Mouse (Mus musculus) hindlimb bud, embryonic 11.5 days (tissue): ENCODE results near the gene Rnf5.

Experiments used
- DNase-seq: peaks from one replicate; pipeline ENCODE4 v3.0.0-alpha.2; 2012; ENCODE audit warnings: low read depth, low spot score; ENCODE audit errors: extremely low spot score

Gene Rnf5

DNA sequence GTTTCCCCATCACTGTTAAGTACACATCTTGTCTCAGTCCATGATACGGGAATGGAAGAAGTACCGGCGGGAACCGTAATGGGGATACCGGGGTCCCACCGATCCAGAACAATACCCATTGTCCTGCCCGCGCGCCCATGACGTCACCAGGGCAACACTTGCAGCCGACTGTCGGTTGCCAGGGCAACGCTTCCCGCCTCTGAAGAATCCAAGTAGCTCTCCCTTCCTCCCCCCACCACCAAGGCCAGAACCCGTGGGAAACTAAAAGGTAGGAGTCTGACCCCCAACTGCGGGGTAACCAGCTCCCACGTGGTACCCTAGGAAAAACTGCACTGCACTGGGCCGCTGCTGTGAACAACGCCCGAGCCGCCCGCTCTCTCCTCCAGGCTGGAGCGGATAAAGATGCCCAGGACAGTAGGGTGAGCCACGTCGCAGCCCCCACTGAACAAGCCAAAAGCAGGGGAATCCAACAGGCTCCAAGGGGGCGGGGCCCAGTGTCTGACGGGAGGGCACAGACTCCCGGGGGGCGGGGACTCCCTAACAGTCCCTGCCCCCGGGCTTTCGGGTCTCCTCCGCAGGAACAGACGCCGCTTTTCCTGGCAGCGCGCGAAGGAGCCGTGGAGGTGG is 16.6 kb downstream of the Rnf5 start:
- no peak for DNase-seq

DNA sequence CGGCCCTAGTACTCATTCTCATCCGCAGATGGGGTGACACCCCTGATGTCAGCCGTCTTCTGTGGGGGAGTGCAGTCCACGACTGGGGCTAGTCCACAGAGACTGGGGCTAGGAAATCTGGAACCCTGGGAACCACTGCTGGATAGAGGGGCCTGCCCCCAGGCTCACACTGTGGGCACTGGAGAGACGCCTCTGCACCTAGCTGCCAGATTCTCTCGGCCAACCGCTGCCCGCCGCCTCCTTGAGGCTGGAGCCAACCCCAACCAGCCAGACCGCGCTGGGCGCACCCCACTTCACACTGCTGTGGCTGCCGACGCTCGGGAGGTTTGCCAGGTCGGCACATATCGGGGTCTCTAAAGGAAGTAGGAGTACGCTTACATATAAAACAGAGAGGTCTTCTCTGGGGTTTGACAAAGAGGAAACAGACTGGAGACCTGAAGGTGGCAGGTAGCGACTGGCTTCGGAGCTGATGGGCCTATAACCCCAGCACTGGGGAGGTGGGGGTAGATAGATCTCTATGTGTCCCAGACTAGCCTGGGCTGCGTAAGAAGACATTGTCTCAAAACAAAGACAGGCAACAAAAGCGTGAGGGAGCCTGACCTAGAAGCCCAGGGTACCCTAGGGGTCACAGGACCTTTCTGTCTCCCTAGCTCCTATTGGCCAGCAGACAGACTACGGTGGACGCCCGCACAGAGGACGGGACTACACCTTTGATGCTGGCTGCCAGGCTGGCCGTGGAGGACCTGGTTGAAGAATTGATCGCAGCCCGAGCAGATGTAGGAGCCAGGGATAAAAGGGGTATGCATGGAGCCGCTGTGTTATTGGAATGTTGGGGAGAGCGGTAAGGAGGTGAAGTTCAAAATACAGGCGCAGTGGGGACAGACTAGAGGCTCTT is 17.4 kb downstream of the Rnf5 start:
- DNase-seq, result no peak

DNA sequence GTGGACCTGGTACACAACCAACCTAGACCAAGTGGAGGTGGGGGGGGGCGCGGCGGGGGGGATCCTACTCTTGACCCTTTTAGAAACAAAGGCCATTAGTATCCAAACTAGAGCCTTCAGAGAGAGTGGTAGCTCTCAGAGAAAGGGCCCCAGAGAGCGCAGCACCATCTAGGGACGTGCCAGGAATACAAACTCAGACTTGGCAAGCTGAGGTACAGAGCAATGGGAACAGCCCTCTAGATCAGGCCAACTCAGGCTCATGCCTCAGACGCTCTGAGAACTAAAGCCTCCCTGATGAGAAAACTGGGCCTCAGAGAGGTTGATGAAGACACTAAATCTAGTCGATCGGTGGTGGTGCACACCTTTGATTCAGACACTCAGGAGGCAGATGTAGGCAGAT is 18.4 kb downstream of the Rnf5 start:
- no peak for DNase-seq

DNA sequence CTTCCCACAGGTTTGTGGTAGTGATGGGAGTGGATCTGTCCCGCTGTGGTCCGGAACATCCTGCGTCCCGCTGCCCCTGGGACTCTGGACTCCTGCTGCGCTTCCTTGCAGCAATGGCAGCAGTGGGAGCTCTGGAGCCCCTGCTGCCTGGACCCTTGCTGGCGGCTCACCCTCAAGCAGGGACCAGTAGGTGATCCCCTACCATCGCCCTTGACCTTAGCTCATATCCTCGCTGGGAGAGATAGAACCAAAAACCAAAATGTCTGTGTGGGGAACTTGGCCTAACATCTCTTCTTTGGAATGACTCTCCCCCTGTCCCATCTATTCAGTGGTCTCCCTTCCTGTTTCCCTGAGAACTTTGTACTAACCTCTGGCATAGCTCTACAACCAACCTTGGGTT is 19.7 kb downstream of the Rnf5 start:
- DNase-seq, result no peak

DNA sequence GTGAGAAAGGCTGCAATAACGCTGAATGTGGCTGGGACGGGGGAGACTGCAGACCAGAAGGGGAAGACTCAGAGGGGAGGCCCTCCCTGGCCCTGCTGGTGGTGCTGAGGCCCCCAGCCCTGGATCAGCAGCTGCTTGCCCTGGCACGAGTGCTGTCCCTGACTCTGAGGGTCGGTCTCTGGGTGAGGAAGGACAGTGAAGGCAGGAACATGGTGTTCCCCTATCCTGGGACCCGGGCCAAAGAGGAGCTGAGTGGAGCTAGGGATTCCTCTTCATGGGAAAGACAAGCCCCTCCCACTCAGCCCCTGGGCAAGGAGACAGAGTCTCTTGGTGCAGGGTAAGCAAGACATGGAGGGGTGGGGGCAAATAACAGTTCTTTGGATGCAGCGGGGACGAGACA is 20.1 kb downstream of the Rnf5 start:
- DNase-seq, result no peak

DNA sequence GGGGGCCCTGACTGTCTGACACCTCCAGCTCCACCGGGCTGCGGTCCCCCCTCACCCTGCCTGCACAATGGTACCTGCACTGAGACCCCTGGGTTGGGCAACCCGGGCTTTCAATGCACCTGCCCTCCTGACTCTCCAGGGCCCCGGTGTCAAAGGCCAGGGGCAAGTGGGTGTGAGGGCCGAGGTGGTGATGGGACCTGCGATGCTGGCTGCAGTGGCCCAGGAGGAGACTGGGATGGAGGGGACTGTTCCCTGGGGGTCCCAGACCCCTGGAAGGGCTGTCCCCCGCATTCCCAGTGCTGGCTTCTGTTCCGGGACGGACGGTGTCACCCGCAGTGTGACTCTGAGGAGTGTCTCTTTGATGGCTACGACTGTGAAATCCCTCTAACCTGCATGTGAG is 21.0 kb downstream of the Rnf5 start:
- no peak for DNase-seq

DNA sequence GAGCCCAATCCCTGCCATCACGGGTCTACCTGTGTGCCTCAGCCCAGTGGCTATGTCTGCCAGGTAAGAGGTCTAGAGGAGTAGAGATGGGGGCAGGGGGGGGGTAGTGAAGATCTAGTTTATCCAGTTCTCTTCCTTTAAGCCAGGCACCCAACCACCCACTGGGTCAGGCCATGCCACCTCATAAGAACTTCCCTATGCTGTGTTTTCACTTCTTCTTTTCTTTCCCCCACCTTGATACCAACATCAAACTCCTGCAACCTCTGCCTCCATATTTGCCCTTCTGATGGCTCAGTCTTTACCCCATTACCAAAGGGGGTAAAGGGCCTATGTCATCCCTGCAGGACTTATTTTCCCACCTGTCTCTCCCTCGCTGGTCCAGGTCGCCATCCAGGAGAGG is 25.4 kb downstream of the Rnf5 start:
- DNase-seq, result no peak

DNA sequence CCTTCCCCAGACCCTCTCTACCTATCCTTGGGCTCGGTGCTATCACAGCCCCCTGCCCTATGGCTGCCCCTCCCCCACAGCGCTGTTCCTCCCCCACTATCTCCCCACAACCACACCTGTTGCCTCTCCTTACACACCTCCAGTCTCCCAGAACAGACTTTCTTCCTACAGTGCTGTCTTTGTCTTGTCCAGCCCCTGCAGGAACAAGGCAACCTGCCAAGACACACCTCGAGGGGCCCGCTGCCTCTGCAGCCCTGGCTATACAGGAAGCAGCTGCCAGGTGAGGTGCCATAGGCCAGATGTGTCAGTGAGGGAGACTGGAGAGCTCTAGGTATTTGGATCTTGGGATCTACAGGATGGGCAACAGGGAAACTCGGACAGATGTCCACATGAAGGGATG is 26.9 kb downstream of the Rnf5 start:
- no peak for DNase-seq

DNA sequence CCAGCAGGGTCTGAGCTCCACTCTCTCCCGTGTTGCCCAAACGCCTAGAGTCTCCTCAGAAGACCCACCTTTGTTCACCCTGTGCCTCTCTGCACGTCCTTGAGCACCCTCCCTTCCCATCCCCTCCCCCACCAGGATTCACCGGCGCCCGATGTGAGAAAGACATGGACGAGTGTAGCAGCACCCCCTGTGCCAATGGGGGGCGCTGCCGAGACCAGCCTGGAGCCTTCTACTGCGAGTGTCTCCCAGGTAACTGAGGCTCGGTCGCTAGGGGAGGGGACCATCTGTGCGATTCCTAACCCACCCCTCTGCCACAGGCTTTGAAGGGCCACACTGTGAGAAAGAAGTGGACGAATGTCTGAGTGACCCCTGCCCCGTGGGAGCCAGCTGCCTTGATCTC is 31.1 kb downstream of the Rnf5 start:
- no peak for DNase-seq

DNA sequence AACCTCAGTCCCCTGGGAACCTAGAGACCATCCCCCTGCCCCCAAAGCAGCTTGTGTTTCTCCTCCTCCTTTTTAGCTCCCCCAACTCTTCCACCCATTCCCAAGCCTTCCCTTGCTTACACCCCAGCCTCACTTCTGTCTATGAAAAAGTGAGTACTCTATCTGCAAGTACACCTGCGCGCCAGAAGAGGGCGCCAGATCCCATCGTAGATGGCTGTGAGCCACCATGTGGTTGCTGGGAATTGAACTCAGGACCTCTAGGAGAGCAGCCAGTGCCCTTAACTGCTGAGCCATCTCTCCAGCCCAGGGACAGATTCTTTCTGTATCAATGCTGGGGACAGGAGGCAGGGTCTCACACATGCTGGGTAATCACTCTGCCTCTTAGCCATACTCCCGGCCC is 31.6 kb downstream of the Rnf5 start:
- no peak for DNase-seq

DNA sequence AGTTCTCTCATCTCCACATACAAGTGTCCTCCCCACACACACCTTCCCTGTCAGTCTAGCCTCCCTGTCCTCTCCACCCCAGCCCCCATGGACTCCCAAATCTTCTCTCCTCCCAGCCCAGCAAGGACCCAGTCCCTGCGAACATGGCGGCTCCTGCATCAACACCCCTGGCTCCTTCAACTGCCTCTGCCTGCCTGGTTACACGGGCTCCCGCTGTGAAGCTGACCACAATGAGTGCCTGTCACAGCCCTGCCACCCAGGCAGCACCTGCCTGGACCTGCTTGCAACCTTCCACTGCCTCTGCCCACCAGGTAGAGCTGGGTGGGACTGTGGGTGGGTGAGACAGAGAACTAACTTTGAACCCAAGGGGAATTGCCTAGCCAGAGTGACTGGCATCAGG is 33.6 kb downstream of the Rnf5 start:
- DNase-seq, result no peak

DNA sequence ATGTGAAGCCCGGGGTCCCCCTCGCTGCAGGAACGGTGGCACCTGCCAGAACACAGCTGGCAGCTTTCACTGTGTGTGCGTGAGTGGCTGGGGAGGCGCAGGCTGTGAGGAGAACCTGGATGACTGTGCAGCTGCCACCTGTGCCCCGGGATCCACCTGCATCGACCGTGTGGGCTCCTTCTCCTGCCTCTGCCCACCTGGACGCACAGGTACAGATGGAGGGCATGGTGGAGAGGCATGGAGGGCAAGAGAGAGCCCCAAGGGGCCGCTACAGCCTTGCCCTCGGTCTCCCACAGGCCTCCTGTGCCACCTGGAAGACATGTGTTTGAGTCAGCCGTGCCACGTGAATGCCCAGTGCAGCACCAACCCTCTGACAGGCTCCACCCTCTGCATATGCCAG is 35.1 kb downstream of the Rnf5 start:
- DNase-seq, result no peak

DNA sequence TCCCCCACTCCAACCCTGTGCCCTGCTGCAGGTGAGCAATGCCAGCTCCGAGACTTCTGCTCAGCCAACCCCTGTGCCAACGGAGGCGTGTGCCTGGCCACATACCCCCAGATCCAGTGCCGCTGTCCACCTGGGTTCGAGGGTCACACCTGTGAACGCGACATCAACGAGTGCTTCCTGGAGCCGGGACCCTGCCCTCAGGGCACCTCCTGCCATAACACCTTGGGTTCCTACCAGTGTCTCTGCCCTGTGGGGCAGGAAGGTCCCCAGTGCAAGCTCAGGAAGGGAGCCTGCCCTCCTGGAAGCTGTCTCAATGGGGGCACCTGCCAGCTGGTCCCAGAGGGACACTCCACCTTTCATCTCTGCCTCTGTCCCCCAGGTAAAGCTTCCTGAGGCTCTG is 36.2 kb downstream of the Rnf5 start:
- no peak for DNase-seq

DNA sequence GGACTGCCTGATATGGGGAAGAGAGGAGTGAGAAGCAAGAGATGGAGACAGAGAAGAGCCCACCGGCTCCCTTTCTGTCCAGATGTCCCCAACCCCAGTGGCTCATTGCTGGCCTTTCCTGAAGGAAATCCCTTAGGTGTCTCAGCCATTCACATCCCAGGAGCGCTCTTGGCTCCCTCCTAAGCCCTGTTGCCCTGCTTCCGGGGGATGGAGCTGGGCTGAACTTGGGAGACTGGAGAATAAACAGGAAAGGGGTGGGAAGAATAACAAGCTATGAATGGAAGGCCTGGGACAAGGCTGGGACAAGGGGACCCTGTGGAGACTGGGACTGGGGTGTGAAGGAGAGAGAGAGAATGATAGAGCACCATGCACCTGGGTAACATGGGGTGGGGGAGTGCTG is 38.7 kb downstream of the Rnf5 start:
- no peak for DNase-seq

DNA sequence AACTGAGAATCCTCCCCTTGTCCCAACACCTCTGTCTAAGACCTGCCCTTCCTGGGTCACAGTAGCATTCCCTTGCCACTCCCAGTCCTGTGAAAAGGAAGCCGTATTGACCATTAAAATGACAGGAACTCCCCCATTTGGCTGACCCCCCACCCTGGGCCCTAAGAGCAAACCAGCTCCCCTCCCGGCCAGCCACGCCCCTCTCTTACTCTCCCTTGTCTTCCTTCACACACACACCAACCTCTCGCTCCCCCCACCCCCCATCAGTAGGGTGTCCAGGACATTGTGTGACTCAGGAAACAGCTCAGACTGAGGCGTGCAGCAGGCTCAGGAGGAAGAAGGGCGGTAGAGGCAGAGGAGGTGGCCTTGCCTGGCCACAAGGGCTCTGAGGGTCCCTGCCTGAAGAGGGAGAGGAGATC is 39.5 kb downstream of the Rnf5 start, which contains the start of gene Notch4:
TSS of gene Notch4 (plus strand) at position 266 of the 419 bp plus-strand sequence.
- no peak for DNase-seq

DNA sequence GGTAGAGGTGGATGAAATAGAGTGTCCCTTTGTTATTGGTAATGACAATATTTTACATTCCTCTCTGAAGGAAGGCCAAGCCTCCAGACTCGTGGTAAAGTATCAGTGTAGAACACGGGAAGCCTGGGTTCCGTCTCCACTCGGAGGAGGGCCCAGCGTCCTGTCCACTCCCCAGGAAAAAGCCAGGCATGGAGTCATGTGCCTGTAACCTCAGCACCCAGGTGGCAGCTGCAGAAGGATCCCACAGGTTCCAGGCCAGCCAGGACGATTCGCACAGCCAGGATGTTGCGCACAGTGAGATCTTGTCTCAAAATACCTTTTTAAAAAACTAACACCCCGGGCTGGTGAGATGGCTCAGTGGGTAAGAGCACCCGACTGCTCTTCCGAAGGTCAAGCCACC is 40.1 kb downstream of the Rnf5 start:
- no peak for DNase-seq

DNA sequence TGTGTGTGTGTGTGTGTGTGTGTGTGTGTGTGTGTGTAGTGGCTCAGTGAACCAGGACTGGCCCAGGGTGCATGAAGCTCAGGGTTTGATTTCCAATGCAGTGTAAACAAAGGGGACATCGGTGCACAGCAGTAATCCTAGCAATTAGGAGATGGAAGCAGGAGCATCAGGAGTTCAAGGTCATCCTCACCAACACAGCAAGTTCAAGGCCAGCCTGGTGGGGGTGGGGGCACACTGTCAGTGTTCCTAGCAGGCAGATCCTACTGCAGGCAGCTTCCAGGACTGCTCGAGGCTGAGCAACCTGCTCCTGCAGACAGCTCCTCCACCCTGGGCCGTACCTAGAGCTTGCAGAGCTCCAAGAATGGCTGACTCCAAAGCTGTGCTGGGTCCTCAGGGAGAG is 40.9 kb downstream of the Rnf5 start:
- no peak for DNase-seq

DNA sequence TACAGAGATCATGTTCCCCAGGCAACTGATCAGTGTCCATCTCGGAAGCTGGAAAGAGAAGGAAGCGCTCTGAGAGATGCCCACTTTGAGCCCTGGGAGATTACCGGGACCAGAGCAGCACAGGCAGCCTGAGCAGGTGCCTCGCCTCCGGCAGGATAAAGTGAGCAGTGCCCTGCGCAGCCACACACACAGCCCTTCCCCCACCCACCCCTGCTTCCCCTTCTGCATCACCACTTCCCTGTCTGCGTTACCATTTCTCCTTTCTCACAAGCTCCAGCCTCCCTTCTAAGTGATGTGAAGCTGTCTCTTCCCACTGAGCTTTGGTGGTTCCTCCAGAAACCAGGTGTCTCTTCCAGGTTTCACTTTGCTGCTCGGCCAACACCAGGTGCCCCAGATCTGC is 42.3 kb downstream of the Rnf5 start:
- DNase-seq, result no peak

DNA sequence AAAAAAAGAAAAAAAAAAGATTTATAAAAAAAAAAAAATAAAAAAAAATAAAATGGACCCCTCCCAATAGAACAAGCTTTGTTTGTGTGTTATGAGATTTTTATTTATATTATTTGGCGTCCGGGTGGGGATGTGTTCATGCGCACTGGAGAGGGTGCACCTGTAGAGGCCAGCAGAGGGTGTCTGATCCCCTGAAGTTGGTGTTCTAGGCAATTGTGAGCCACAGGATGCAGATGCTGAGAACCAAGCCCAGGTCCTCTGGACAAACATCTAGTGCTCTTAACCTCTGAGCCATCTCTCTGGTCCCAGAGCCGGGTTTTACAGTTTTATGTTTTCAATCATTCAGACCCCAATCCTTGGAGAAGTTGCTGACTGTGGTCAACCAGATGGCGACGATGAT is 43.1 kb downstream of the Rnf5 start:
- no peak for DNase-seq

DNA sequence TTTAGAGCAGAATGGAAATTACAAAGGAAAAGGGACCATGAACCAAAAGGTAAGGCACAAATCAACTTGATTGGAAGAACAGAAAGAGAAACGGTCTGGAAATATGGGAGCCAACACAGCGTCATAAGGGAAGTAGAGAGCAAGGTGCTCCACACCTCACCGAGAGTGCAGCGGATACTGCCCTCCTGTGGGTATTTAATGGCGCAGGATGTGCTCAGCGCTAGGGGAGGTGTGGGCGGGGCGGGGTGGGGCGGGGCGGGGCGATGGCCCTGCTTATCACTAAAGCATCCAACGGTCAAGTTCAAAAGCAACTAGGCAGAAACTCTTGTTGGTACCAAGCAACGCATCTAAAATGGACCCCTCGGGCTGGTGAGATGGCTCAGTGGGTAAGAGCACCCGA is 43.6 kb downstream of the Rnf5 start:
- no peak for DNase-seq

DNA sequence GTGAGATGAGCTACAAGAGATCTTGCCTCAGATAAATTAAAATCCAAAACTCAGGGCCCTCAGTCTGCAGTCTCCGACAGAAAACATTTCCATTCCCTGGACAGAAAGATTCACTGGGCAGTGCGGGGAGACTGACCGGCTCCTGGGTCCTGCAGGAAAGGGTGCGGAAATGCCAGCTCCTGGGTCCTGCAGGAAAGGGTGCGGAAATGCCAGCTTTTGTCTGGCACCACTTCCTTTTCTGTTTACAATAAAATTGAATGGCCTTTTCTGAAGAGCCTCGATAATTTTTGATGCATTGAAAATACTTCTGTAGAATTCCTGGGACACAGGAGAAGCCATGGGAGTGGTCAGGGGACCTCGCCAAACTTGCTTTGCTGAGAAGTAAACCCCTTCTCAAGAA is 44.4 kb downstream of the Rnf5 start:
- DNase-seq, result no peak

DNA sequence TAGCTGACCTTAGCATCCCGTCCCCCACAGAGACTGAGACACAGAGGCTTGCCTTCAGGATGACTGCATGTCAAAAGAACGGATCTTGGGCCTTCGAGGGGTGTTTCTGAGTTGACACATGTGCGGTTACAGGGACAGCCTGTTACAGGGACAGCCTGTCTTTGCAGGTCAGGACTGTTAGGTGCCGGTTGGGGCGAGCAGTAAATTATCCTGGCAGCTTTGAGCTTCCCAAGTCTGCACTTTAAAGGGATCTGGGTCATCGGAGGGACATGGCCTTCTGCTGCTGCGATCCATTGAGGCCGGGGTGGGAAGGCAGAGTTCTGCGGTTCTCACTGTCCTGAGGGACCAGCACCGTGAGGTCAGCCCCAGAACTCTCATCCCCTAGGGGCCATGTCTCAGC is 46.1 kb downstream of the Rnf5 start:
- no peak for DNase-seq

DNA sequence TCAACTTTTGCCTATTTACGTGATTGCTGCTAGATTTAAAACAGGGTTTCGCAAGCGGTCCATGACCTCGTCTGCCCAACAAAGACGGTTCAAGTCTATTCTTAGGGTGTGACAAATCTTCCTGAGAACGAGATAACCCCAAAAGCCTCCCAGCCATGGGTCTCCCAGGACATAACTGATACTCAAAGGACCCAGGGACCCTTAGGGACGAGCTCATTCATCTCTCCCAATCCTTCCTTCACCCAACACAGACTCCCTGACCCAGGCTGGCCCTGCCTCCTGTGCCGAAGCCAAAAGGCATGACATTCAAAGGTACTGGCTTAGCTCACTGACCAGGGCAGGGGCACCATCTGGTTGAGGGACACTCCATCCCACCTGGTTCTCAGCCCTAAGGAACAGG is 47.1 kb downstream of the Rnf5 start:
- DNase-seq, result no peak
